Mouse (Mus musculus): ENCODE results near the gene Cfap77. TPM values are rescaled to one million over a fixed set of nuclear protein-coding genes. Genes with fewer than 3 reads are reported as not detected.

Cfap77 gene
- total RNA-seq, 2 experiments from 2014 or later, result not detected

GRCm38 (mm10) chr2:28909186-28909817 lies 145.6 kb downstream of the Cfap77 start:
- ATAC-seq (ENCODE audit: poor library complexity, severe bottlenecking), result no peak

DNA sequence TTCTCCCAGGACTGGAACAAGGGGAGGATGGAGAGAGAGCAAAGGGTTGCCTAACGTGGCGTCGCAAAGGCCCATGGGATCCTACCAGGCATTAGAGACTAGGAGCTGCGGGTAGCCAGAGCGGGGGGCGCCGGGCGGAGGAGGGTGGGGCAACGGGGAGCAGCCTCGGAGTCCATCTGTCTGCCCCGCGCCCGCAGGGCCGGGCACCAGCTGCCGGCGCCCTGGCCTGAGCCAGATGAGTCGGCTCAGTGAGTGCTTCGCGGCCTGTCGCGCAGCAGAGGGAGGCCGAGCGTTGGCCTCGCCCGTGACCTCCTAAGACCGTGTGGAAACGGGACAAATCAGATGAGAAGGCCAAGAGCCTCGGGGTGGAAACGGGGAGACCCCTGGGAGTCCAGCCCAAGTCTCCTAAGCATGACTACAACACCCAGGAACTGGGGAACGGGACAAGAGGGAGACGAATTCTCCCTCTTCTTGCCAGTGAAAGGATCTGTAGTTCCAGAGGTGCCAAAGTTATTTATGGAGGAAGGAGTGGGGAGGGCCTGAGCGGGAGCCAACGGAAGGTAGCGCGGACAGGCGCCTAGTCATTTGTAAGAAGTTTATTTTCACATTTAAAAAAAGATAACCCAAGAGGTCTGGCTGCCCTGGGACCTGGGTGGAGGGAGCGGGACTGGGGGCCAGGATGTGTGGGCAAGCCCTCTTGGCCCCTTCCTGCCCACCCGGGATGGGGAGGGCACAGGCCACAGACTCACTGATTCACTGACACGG lies 146.3 kb downstream of the Cfap77 start:
- no peak for ATAC-seq (ENCODE audit: poor library complexity, severe bottlenecking)

- no peak for ATAC-seq (ENCODE audit: poor library complexity, severe bottlenecking)
Observed at GRCm38 (mm10) chr2:28907691-28908388, 147.0 kb downstream of the Cfap77 start.

DNA sequence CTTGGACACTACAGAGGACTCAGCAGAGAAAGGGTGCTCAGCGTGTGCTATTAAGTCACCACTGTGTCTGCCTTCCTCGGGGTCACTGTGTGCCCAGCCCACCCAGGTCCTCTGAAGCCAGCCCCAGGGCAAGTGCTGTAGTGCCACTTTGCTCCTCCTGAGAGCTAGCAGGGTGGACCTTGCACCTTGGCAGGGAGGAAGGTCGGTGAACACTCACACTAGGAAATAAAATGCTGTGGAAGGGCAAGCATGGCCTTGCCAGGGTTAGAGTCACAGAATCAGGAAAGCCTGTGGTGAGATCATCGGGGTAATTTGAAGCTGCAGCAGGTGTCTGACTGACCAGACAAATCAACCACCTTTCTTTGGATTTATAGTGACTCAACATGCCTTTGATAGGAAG lies 149.3 kb downstream of the Cfap77 start:
- no peak for ATAC-seq (ENCODE audit: poor library complexity, severe bottlenecking)

DNA sequence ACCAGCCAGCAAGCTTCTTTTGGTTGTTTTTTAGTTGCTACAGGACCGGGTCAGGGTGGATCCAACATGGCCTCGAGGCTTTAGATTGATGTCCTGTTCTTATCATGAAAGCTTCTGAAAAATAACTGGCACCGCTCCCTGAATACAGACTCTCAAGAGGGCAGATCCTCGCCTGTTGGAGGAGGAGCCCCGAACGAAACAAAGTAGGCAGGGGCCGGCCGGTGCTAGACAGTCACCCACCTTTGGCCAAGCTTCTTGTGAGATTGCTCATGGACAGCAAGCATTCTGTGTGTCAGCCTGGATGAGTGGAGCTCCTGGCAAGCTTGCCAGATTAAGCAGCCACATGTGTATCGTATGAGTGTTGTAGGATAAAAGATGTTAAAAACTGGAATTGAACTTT lies 150.1 kb downstream of the Cfap77 start:
- ATAC-seq (ENCODE audit: poor library complexity, severe bottlenecking), result no peak

DNA sequence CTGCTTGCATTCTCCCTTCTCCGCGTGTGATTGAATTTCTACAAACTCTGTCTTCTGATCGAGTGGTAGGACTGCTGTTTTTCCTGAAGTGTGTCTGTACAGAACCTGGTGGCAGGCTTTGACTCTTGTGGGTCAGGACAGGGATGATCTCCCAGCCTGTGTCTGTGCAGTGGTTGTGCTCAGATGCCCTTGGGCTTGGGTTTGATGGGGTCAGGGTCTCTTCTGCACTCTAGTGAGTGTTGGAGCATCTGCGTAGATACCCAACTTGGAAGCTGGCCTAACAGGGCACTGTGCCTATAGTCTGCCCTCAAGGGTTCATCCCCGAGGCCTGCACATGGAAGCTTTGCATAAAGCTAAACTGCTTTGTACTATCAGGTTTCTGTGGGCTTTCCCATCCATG lies 151.0 kb downstream of the Cfap77 start:
- ATAC-seq (ENCODE audit: poor library complexity, severe bottlenecking), result no peak

- no peak for ATAC-seq (ENCODE audit: poor library complexity, severe bottlenecking)
Observed at GRCm38 (mm10) chr2:28902291-28902690, 152.6 kb downstream of the Cfap77 start.

GRCm38 (mm10) chr2:28897340-28897899 lies 157.4 kb downstream of the Cfap77 start:
- ATAC-seq (ENCODE audit: poor library complexity, severe bottlenecking), result no peak

- ATAC-seq (ENCODE audit: poor library complexity, severe bottlenecking), result no peak
Observed at GRCm38 (mm10) chr2:28895876-28896275, 159.0 kb downstream of the Cfap77 start.

GRCm38 (mm10) chr2:28893526-28893925 lies 161.3 kb downstream of the Cfap77 start:
- ATAC-seq (ENCODE audit: poor library complexity, severe bottlenecking), result no peak

- ATAC-seq (ENCODE audit: poor library complexity, severe bottlenecking), result no peak
Observed at GRCm38 (mm10) chr2:28892796-28893195, 162.1 kb downstream of the Cfap77 start.

GRCm38 (mm10) chr2:28884914-28885313 lies 170.0 kb downstream of the Cfap77 start:
- no peak for ATAC-seq (ENCODE audit: poor library complexity, severe bottlenecking)

DNA sequence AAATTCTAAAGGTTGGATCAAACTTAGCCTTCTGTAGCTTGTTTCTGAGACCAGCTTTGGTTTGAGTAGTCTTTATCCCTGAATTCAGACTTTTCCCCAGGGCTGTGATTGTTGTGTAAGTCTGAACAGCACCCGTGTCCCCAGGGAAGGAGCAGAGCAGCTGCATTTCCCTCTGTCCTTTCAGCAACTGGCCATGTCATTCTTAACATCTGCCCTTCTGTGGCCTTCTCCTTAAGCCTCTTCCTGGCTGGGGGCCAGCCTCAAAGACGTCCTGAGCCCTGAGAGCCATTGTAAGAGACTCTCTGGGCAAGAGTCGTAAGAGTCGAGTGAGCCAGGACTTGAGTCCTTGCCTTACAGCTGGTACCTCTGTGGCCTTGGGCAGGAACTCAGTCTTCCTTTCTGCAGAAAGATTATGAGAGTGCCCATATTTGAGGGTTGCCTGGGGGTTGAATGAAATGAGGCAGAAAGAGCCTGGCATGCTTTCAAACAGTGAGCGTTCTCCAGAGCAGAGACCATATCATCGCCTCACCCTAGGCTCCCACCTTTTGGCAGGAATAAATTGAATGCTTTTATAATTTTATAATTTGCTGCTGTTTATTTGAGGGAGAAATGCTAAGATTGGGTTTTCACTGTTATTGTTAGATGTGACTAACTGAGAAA lies 171.9 kb downstream of the Cfap77 start:
- ATAC-seq (ENCODE audit: poor library complexity, severe bottlenecking), result no peak

DNA sequence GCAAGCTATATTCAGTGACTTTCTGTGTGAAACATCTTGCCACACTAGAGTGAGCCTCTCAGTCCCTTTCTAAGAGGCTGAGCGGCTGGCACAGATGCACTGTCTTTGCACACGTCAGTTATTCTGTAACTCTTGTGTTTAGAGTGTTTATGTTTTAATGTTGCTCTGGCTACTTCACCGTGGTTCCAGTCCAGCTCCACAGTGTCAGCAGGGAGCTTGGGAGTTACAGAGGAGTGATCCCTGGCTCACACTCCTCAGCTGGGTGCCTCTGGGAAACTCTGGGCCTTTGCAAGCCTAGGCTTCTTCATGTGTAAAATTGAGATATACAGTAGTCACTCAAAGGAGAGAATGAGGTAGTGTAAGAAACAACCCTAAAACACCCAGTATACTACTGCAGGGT lies 172.8 kb downstream of the Cfap77 start:
- no peak for ATAC-seq (ENCODE audit: poor library complexity, severe bottlenecking)

- ATAC-seq (ENCODE audit: poor library complexity, severe bottlenecking), result no peak
Observed at GRCm38 (mm10) chr2:28881275-28881674, 173.6 kb downstream of the Cfap77 start.

Other genes with a start within 250 kb of the Cfap77 start
- gene Gtf3c4, start 214.7 kb downstream of the Cfap77 start, total RNA-seq (2015), result 6.1 and 7.1 TPM in 2 replicates
- 8.4 and 9.3 TPM in 2 replicates for gene Gtf3c4, start 214.7 kb downstream of the Cfap77 start, total RNA-seq (2017)
- 6.0 and 9.6 TPM in 2 replicates for gene Ddx31, start 214.7 kb downstream of the Cfap77 start, total RNA-seq (2015)
- gene Ddx31, start 214.7 kb downstream of the Cfap77 start, total RNA-seq (2017), result 9.4 and 9.9 TPM in 2 replicates
- gene Barhl1, start 138.4 kb downstream of the Cfap77 start, total RNA-seq (2015), result not detected in 2 replicates
- gene Barhl1, start 138.4 kb downstream of the Cfap77 start, total RNA-seq (2017), result not detected in 2 replicates
- 13.0 and 17.1 TPM in 2 replicates for gene Ttf1, start 5.2 kb upstream of the Cfap77 start, total RNA-seq (2015)
- 18.6 and 22.9 TPM in 2 replicates for gene Ttf1, start 5.2 kb upstream of the Cfap77 start, total RNA-seq (2017)
- gene Setx, start 69.1 kb upstream of the Cfap77 start, total RNA-seq (2015), result 33.0 and 42.0 TPM in 2 replicates
- gene Setx, start 69.1 kb upstream of the Cfap77 start, total RNA-seq (2017), result 51.4 and 81.2 TPM in 2 replicates
- gene Ntng2, start 197.9 kb upstream of the Cfap77 start, total RNA-seq (2015), result 22.2 and 24.6 TPM in 2 replicates
- gene Ntng2, start 197.9 kb upstream of the Cfap77 start, total RNA-seq (2017), result 8.4 and 22.8 TPM in 2 replicates

All from megakaryocyte, adult 5-6 weeks (primary cell).